Mouse (Mus musculus) liver, postnatal 0 days (tissue): Measurements from ENCODE around the gene Aldh1a1.

Experiments
- CTCF ChIP-seq: sonication (generic); IDR thresholded peaks from 2 replicates; pipeline ENCODE4 v1.5.1; 2016; ENCODE audit warnings: antibody characterized with exemption, low read depth
- EP300 ChIP-seq: IDR thresholded peaks from 2 replicates; pipeline ENCODE4 v1.6.1; 2016; ENCODE audit warnings: antibody characterized with exemption, low read depth, mild to moderate bottlenecking

- TF ChIP-seq EP300 (no peak), CTCF (no peak)
These were observed 44.7 kb upstream of the Aldh1a1 start for GRCm38 (mm10) chr19:20447807-20448206.
